Mouse (Mus musculus) lung, adult 10 weeks (tissue): ENCODE measurements around the gene Rsf1. TPM values are rescaled to one million over a fixed set of nuclear protein-coding genes. Genes with fewer than 3 reads are reported as not detected.

Experiments
- polyA plus RNA-seq: library from polyadenylated mRNA; stranded (reverse); fragments of 350-450 nt; fragmentation: Illumina TruSeq; extraction: RNeasy Lipid Tissue Mini Kit (QIAGEN cat#74804); gene quantifications from one replicate; pipeline ENCODE4 v1.2.3, GENCODE M21; 2014; ENCODE audit warnings: low read depth, low replicate concordance; ENCODE audit not compliant: insufficient read depth

Rsf1 gene
- 7.0 TPM for polyA plus RNA-seq

GRCm38 (mm10) chr7:97579067-97579975, at the start of gene Rsf1, which contains the start of gene Aamdc:
TSS of gene Rsf1 (plus strand) at chr7:97579889.
TSS of gene Aamdc (minus strand) at chr7:97579497.

DNA sequence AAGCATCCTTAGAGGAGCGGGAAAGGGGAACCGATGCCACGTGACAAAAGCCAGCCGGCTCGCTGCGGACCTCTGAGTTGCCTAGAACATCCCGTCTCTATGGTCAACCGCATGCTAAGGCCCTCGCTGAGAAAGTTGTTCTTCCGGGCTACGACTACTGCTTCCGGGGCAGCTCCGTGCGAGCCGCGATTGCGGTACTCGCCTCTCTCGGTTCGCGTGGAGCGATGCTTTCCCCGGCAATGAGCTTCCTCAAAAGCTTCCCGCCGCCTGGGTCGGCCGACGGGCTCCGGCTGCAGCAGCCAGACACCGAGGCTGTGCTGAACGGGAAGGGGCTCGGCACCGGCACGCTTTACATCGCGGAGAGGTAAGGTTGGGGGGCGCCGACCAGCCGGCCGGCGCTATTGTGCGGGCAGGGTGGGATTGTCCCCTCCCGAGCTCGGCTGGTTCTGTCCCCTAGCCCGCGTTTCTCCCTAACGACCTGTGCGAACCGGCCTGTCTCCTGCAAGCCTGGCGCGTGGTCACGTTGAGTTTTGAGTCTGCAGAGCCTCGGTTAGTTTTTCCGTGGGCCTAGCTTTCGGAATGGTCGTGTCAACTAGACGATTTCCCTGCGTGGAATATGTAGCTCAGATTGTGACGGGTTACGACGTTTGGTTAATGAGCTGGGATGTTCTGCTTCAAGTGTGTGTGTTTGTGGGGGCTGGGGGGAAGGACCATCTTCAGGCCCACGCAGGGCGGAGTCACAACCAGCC, 117.0 kb downstream of the Rsf1 start, which contains the start of gene Clns1a:
Clns1a (plus strand) TSS at position 129 of the 749 bp plus-strand sequence.

GRCm38 (mm10) chr7:97737638-97738456, 158.2 kb downstream of the Rsf1 start, which contains the start of gene Aqp11:
TSS of gene Aqp11 (minus strand) at chr7:97738289.

Other genes starting within 250 kb of the Rsf1 start
- gene Usp35, start 247.9 kb upstream of the Rsf1 start, polyA plus RNA-seq = 2.3 TPM
- 6.2 TPM for gene Kctd21, start 247.6 kb upstream of the Rsf1 start, polyA plus RNA-seq
- gene Alg8, start 208.3 kb upstream of the Rsf1 start, polyA plus RNA-seq = 6.0 TPM
- gene Ndufc2, start 179.9 kb upstream of the Rsf1 start, polyA plus RNA-seq = 276 TPM
- gene Thrsp, start 162.2 kb upstream of the Rsf1 start, polyA plus RNA-seq = 53.9 TPM
- 6.4 TPM for gene Kctd14, start 128.6 kb upstream of the Rsf1 start, polyA plus RNA-seq
- gene Ints4, start 98.9 kb upstream of the Rsf1 start, polyA plus RNA-seq = 26.3 TPM
- gene Aamdc, start 392 bp upstream of the Rsf1 start, polyA plus RNA-seq = 53.2 TPM
- 49.5 TPM for gene Clns1a, start 116.7 kb downstream of the Rsf1 start, polyA plus RNA-seq
- 2.1 TPM for gene Aqp11, start 158.4 kb downstream of the Rsf1 start, polyA plus RNA-seq
- gene Pak1, start 208.7 kb downstream of the Rsf1 start, polyA plus RNA-seq = 9.6 TPM